Mouse (Mus musculus) spleen, postnatal 4 days (tissue): ENCODE results near the gene Creg1.

Experiments used
- DNase-seq, 2 experiments: peaks; one replicate each; pipeline ENCODE4 v3.0.0; 2022; ENCODE audit warnings: low spot score in 2 of 2

The Creg1 gene

GRCm38 (mm10) chr1:165751838-165752237, 11.7 kb upstream of the Creg1 start:
- no peak for DNase-seq

- no peak for DNase-seq
Measured at GRCm38 (mm10) chr1:165754205-165754604, 9.3 kb upstream of the Creg1 start.

GRCm38 (mm10) chr1:165755194-165755593, 8.4 kb upstream of the Creg1 start:
- no peak for DNase-seq

GRCm38 (mm10) chr1:165761522-165762305, 1.8 kb upstream of the Creg1 start:
- no peak for DNase-seq

GRCm38 (mm10) chr1:165762498-165762897, 1.0 kb upstream of the Creg1 start:
- peak in 1 of 2 experiments; percentile 52 for DNase-seq

- peak; percentile 17 to 54 for DNase-seq
Measured at GRCm38 (mm10) chr1:165762914-165763634, 472 bp upstream of the Creg1 start.

GRCm38 (mm10) chr1:165764571-165764970, 1.0 kb downstream of the Creg1 start:
- peak in 1 of 2 experiments; percentile 65 for DNase-seq

- peak; percentile 18 to 64 for DNase-seq
Measured at GRCm38 (mm10) chr1:165765041-165765440, 1.5 kb downstream of the Creg1 start.

GRCm38 (mm10) chr1:165765651-165766294, 2.2 kb downstream of the Creg1 start:
- DNase-seq = peak; percentile 15 to 64

- DNase-seq = peak; percentile 47 to 64
Measured at GRCm38 (mm10) chr1:165766295-165766890, 2.8 kb downstream of the Creg1 start.

GRCm38 (mm10) chr1:165768894-165769512, 5.5 kb downstream of the Creg1 start:
- DNase-seq = peak; percentile 39 to 70

- no peak for DNase-seq
Measured at GRCm38 (mm10) chr1:165770181-165770759, 6.7 kb downstream of the Creg1 start.

GRCm38 (mm10) chr1:165771491-165771897, 7.9 kb downstream of the Creg1 start:
- peak; percentile 84 to 94 for DNase-seq

- no peak for DNase-seq
Measured at GRCm38 (mm10) chr1:165771998-165772397, 8.5 kb downstream of the Creg1 start.

- DNase-seq = peak; percentile 46 to 68
Measured at GRCm38 (mm10) chr1:165775518-165776294, 12.2 kb downstream of the Creg1 start.

- no peak for DNase-seq
Measured at GRCm38 (mm10) chr1:165779954-165780585, 16.5 kb downstream of the Creg1 start.

- peak; percentile 32 to 81 for DNase-seq
Measured at GRCm38 (mm10) chr1:165780586-165781111, 17.1 kb downstream of the Creg1 start.

- DNase-seq = no peak
Measured at GRCm38 (mm10) chr1:165781426-165781825, 17.9 kb downstream of the Creg1 start.

GRCm38 (mm10) chr1:165781911-165782310, 18.4 kb downstream of the Creg1 start:
- no peak for DNase-seq

GRCm38 (mm10) chr1:165786296-165786695, 22.8 kb downstream of the Creg1 start:
- DNase-seq = no peak
